Mouse (Mus musculus) neural tube, embryonic 12.5 days (tissue): Measurements from ENCODE around the gene Arhgap32. TPM values are rescaled to one million over a fixed set of nuclear protein-coding genes. Genes with fewer than 3 reads are reported as not detected.
"Not testable (repeated sequence)": the region's sequence is repeated elsewhere in the genome, so short reads cannot be mapped to it uniquely, and the experiment has no call there.

ENCODE experiments used
- ATAC-seq: fragments of 200-750 bp; cut with Nextera tagmentation; 2 replicates; pipeline ENCODE4 v1.8.0; 2017; ENCODE audit warnings: low read depth, mild to moderate bottlenecking, moderate TSS enrichment, moderate library complexity; ENCODE audit not compliant: low FRiP score
- H3K27ac ChIP-seq: fragments of 300-500 bp; sonication (generic); 2 replicates; pipeline ENCODE4 v1.5.1; 2016
- H3K27me3 ChIP-seq: fragments of 300-500 bp; sonication (generic); replicated peaks from 2 replicates; pipeline ENCODE4 v1.6.1; 2016; ENCODE audit warnings: mild to moderate bottlenecking
- H3K36me3 ChIP-seq: fragments of 300-500 bp; sonication (generic); 2 replicates; pipeline ENCODE4 v1.6.1; 2016; ENCODE audit warnings: mild to moderate bottlenecking
- H3K4me1 ChIP-seq: fragments of 300-500 bp; sonication (generic); 2 replicates; pipeline ENCODE4 v1.6.1; 2016
- H3K4me2 ChIP-seq: fragments of 300-500 bp; sonication (generic); replicated peaks from 2 replicates; pipeline ENCODE4 v1.6.1; 2016; ENCODE audit warnings: mild to moderate bottlenecking
- H3K4me3 ChIP-seq: fragments of 300-500 bp; sonication (generic); 2 replicates; pipeline ENCODE4 v1.5.1; 2016
- H3K9ac ChIP-seq: fragments of 300-500 bp; sonication (generic); 2 replicates; pipeline ENCODE4 v1.6.1; 2016; ENCODE audit warnings: mild to moderate bottlenecking
- H3K9me3 ChIP-seq: fragments of 300-500 bp; sonication (generic); 2 replicates; pipeline ENCODE4 v1.6.1; 2016; ENCODE audit warnings: mild to moderate bottlenecking
- WGBS: fragments of 180-500 bp; shearing (Covaris S2); methylation state at CpG from one replicate; pipeline ENCODE4 v1.1.7; 2016; 5-methylcytosine and 5-hydroxymethylcytosine counted together
- polyA plus RNA-seq: library from polyadenylated mRNA; unstranded; fragments of >200 nt; fragmentation: Nextera tagmentation; extraction: Ambion mirVana; gene quantifications from 2 replicates; pipeline ENCODE4 v1.2.1, GENCODE M21; 2016

Arhgap32 gene
- polyA plus RNA-seq, 1 experiment from 2014 or later = 8.3 TPM

DNA sequence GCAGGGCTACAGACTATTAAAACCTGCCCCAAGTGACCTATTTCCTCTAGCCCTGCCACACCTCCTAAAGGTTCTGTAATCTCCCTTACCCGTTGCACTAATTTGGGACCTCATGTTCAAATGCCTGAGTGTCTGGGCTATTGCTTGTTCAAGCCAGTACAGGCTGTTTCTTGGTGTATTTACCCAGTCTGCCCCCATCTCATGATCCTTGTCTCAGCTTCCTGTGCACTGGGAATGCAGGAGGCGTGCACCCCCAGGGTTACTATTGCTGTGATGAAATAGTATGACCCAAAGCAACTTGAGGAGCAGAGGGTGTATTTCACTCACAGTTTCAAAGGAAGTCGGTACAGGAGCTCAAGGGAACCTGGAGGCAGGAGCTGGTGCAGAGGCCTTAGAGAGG lies 26.9 kb downstream of the Arhgap32 start:
- H3K36me3 ChIP-seq = no peaks in the 10 kb centered on the region
- no peak for ATAC-seq
- no peak overlapping the region for H3K4me2 ChIP-seq
- 66% methylated on average over 3 of the region's 3 CpGs for WGBS
- no peaks in the 10 kb centered on the region for H3K27me3 ChIP-seq
- no peak overlapping the region for H3K4me3 ChIP-seq
- H3K9ac ChIP-seq = no peak overlapping the region
- no peaks in the 10 kb centered on the region for H3K9me3 ChIP-seq
- peaks cover 7% of the 10 kb centered on the region; the same call in 1 of the 2 replicates for H3K4me1 ChIP-seq
- no peak overlapping the region for H3K27ac ChIP-seq

DNA sequence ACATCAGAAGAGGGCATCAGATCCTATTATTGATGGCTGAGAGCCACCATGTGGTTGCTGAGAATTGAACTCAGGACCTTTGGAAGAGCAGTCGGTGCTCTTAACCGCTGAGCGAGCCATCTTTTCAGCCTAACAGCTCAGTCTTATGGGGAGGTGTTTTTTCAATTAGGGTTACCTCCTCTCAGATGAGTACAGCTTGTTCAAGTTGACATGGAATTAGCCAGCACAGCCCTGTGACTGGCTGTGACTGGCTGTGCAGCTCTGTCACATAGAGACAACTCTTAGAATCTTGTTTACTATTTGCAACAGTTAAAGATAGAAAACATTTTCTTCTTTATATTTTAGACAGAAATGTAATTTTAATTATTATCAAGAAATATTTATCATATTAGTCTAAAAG lies 27.5 kb downstream of the Arhgap32 start:
- H3K9ac ChIP-seq = no peak overlapping the region
- H3K36me3 ChIP-seq = no peaks in the 10 kb centered on the region
- 90% methylated on average over 3 of the region's 3 CpGs for WGBS
- H3K9me3 ChIP-seq = no peaks in the 10 kb centered on the region
- no peaks in the 10 kb centered on the region for H3K27me3 ChIP-seq
- ATAC-seq = no peak
- H3K4me2 ChIP-seq = no peak overlapping the region
- peaks cover 7% of the 10 kb centered on the region; the same call in 1 of the 2 replicates for H3K4me1 ChIP-seq
- no peak overlapping the region for H3K4me3 ChIP-seq
- no peak overlapping the region for H3K27ac ChIP-seq

DNA sequence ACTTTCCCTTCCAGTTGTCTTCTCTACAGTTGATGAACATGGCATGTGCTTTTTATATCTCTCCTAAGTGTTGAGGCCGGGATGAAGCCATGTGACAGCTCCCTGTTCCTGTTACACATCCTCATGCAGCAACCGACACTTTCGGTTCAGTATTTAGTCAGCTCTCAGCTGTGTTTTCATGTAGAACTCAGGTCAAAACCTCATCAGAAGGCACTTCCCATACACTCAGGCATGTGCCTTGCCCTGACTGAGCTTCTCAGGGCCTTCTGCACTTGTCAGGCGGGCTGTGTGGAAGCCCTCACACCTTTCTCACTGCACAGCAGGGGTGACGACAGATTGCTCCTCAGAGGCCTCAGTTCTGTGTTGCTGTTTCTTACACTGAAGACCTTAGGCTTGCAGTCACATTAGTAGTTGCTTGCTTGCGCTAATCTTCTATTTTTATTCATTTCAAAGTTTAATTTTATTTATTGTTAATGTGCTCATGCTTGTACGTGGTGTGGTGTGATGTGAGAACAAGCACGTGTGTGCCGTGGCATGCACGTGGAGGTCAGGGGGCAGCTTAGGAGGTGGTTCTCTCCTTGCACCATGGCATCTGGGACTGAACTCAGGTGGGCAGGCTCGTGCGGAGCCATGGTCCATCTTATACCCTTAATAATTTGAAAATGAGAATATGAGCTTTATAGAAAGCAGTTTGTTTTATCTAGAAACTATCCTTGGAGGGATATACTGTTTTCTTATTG lies 30.5 kb downstream of the Arhgap32 start:
- WGBS = 67% methylated on average over 12 of the region's 12 CpGs
- Histone ChIP-seq H3K36me3 (no peaks in the 10 kb centered on the region), H3K9me3 (no peaks in the 10 kb centered on the region), H3K4me3 (no peak overlapping the region), H3K27me3 (no peaks in the 10 kb centered on the region), H3K4me2 (no peak overlapping the region), H3K4me1 (peaks cover 7% of the 10 kb centered on the region; the same call in 1 of the 2 replicates), H3K27ac (no peak overlapping the region), H3K9ac (no peak overlapping the region)
- no peak for ATAC-seq

DNA sequence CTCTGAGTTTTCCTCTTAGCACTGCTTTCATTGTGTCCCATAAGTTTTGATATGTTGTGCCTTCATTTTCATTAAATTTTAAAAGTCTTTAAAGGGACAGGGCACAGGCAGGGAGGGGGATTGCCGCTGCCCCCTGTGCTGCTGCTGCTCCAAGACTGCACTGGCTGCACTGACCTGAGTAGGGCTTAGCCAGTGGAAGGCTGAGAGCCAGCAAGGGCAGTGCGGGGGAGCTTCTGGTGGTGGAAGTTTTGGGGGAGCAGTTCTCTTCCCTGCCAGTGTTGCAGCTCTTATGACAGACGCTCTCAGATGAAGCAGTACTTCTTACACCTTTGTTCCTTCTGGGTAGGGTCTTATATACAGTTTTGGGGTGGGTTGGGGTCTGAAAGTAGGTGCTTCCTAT lies 33.3 kb downstream of the Arhgap32 start:
- Histone ChIP-seq H3K4me2 (no peak overlapping the region), H3K4me3 (no peak overlapping the region), H3K4me1 (peaks cover 7% of the 10 kb centered on the region; the same call in 1 of the 2 replicates), H3K27ac (no peak overlapping the region), H3K9ac (no peak overlapping the region), H3K36me3 (no peaks in the 10 kb centered on the region), H3K9me3 (no peaks in the 10 kb centered on the region), H3K27me3 (no peaks in the 10 kb centered on the region)
- 89% methylated on average over 3 of the region's 3 CpGs for WGBS
- ATAC-seq = no peak

DNA sequence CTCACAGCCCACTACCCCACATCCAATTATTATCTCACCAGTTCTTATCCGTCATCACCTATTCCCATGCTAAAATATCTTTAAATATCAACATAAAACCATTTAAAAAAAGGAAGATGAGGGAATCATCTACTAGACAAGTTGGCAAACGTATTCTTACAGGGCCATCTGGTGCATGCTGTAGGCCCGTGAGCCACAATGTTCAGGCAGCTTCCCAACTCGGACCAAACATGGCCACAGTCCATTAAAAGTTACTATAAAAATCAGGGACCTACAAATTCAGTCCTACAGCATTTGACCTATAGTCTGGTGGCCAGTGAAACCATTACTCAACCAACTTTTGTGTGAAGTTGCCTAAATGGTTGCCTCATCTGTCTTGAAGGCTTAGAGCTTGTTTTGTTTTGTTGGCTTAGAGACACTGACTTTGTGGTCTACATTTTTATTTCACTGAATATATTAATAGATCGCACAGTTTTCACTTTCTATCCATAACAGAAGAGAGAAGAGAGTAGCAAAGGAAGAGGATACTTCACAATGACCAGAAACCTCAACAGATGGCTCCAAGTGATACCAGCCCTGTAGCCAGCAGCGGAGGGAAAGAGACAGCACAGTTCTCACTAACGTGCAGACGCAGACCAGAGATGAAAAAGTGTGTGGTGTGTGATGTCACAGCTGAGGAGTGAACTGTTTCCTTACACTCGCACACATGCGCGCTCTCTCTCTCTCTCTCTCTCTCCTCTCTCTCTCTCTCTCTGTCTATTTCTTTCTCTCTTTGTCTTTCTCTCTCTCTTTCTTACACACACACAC lies 34.1 kb downstream of the Arhgap32 start:
- Histone ChIP-seq H3K4me2 (no peak overlapping the region), H3K36me3 (no peaks in the 10 kb centered on the region), H3K4me3 (no peak overlapping the region), H3K4me1 (peaks cover 7% of the 10 kb centered on the region; the same call in 1 of the 2 replicates), H3K27ac (no peak overlapping the region), H3K9ac (no peak overlapping the region), H3K9me3 (no peaks in the 10 kb centered on the region), H3K27me3 (no peaks in the 10 kb centered on the region)
- 87% methylated on average over 11 of the region's 11 CpGs for WGBS
- no peak for ATAC-seq

DNA sequence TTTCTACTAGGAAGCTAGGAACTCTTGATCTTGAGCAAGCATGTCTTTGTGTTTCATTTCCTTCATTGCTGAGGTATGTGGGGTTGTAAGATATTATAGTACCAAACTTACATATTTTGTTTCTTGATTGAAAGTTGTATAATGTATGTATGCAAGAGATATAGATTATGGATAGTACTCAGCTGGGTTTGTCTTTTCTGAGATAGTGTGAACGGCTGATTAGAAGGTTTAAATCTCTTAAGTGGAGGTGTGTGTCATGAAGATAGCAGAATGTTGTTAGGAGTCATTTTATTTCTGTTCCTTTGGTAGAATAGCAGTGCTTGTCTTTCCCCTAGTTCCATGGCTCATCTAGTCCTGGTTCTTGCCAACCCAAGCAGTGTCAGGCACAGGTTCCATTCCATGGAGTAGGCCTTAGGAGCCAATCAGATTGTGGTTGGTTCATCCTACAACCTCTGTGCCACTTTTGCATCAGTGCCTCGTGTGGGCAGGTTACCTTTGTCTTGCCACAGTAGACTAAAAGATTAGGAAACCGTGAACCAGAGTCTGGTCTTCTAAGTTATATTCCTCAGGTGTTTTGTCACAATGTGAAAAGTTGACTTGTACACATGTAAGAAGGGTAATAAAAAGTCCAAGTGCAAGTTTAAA lies 38.9 kb downstream of the Arhgap32 start:
- ATAC-seq = no peak
- Histone ChIP-seq H3K27me3 (no peaks in the 10 kb centered on the region), H3K36me3 (no peaks in the 10 kb centered on the region), H3K9ac (no peak overlapping the region), H3K4me1 (no peaks in the 10 kb centered on the region), H3K4me2 (no peak overlapping the region), H3K9me3 (no peaks in the 10 kb centered on the region), H3K27ac (no peak overlapping the region), H3K4me3 (no peak overlapping the region)
- 85% methylated on average over 3 of the region's 3 CpGs for WGBS

DNA sequence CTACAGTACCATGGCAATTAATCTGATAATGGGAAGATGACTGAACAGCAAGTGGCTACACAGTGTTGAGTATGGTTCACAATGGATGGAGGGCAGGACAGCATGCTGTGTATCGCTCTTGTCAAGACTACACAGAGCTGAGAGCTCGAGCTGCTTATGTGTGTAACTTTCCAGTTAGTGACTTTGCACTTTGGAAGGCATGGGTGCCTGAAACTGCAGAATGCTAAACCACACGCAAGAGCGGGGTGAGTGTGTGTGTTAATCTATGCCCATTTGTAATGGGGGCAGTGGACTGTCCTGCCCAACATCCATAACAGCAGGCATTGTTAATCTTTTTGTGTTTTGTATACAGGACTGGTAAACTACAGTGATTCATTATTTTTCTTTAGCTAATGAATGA lies 40.8 kb downstream of the Arhgap32 start:
- ATAC-seq = no peak

DNA sequence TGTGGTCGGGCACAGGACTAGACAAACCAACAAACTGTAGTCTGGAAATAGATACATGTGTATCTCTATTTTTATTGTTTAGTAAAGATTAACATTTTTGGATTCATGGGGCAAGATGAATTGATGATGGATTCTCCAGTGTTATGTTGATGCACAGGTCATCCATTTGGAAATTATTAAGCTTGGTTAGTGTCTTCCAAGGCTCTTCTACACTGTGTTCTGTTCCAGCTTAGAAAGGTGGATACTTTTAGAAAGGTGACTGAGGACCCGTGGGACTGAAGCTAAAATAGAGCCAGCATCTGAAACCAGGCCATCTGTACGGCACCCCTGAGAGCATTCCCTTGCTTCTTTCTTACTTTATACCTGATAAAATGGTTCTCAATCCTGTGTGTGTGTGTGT lies 41.3 kb downstream of the Arhgap32 start:
- Histone ChIP-seq H3K9me3 (no peaks in the 10 kb centered on the region), H3K36me3 (no peaks in the 10 kb centered on the region), H3K27me3 (no peaks in the 10 kb centered on the region), H3K4me2 (no peak overlapping the region), H3K9ac (no peak overlapping the region), H3K27ac (no peak overlapping the region), H3K4me3 (no peak overlapping the region), H3K4me1 (no peaks in the 10 kb centered on the region)
- no peak for ATAC-seq
- 79% methylated on average over 3 of the region's 3 CpGs for WGBS

More for the DNA sequence above, 40.8 kb downstream of the Arhgap32 start:
- WGBS = 83% methylated on average over 4 of the region's 4 CpGs
- no peak overlapping the region for H3K4me2 ChIP-seq
- no peaks in the 10 kb centered on the region for H3K27me3 ChIP-seq
- no peak overlapping the region for H3K27ac ChIP-seq
- no peaks in the 10 kb centered on the region for H3K36me3 ChIP-seq
- H3K9ac ChIP-seq = no peak overlapping the region
- H3K9me3 ChIP-seq = no peaks in the 10 kb centered on the region
- no peaks in the 10 kb centered on the region for H3K4me1 ChIP-seq
- no peak overlapping the region for H3K4me3 ChIP-seq

DNA sequence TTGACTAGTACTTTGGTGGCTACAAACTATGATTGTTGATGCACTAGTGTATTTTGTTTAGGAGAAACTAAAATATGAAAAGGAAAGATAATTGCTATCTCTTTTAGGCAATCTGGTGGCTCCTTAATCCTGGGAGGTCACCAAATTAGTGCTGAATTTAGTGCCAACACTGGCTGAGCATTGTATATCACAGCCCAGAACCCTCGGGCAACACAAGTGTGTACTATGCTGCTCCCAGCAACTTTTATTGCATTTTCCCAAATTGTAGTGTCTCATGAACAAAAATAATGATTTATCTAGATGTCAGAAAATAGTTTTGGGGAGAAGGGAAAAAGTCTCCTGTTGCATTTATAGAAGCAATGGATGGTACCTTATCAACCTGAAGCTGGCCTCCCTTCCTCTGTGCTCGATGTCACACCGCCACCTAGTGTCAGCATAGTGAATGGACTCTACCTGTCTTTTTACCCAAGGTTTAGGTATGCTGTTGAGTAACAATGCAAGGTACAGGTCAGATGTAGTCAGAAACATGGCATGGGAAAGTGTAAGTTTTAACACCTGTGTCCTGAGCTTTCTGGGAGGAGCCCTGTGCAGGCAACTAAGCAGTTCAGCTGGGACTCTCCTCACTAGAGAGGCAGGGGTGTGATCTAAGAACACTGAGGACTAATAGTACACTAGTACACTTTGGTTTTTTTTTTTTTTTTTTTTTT lies 43.1 kb downstream of the Arhgap32 start:
- H3K9me3 ChIP-seq = no peaks in the 10 kb centered on the region

DNA sequence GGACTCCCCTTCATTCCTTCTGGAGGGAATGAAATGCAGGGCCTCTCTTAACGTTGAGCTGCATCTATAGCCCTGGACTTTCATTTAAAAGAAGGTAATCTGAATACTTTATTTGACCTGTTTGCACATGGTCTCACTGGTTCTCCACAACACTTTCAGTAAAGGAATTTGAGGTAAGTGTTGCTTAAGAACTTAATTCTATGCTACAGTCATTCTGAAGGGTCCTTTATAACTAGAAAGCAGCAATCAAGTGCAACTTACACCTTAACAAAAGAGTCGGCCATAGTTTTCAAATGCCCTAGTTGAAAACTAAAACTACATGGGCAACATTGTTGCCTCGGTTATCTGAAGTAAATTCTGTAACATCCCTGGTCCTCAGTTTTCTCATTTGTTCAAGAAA lies 43.8 kb downstream of the Arhgap32 start:
- Histone ChIP-seq H3K4me2 (no peak overlapping the region), H3K4me1 (no peaks in the 10 kb centered on the region), H3K4me3 (no peak overlapping the region), H3K9me3 (no peaks in the 10 kb centered on the region), H3K36me3 (no peaks in the 10 kb centered on the region), H3K27ac (no peak overlapping the region), H3K27me3 (no peaks in the 10 kb centered on the region), H3K9ac (no peak overlapping the region)
- no peak for ATAC-seq
- 79% methylated on average over 3 of the region's 3 CpGs for WGBS

More for the DNA sequence above, 43.1 kb downstream of the Arhgap32 start:
- ATAC-seq = peak; percentile 74
- H3K27ac ChIP-seq = no peak overlapping the region
- no peaks in the 10 kb centered on the region for H3K27me3 ChIP-seq
- WGBS = 28% methylated on average over 3 of the region's 3 CpGs
- no peak overlapping the region for H3K4me3 ChIP-seq
- H3K9ac ChIP-seq = no peak overlapping the region
- no peak overlapping the region for H3K4me2 ChIP-seq
- H3K4me1 ChIP-seq = no peaks in the 10 kb centered on the region
- no peaks in the 10 kb centered on the region for H3K36me3 ChIP-seq

DNA sequence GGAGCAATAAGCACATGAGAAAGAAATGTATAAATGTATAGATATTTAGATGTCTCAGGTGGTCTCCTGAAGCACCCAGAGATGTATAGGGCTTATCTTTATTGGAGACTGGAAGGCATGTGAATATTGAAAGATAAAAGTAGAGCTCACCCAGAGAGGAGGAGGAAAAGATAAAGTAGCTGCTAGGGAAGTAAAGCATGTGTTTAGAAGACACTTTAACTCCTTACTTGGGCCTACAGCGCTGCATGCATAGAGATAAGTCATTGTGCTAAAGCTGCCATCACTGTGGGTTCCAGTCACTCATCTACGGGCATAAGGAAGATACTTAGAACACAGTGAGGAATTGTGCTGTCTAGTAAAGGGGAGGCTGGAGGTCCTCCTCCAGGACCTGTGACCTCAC lies 46.9 kb downstream of the Arhgap32 start:
- H3K9ac ChIP-seq = no peak overlapping the region
- ATAC-seq = no peak
- no peaks in the 10 kb centered on the region for H3K9me3 ChIP-seq
- no peak overlapping the region for H3K4me2 ChIP-seq
- no peaks in the 10 kb centered on the region for H3K36me3 ChIP-seq
- H3K4me1 ChIP-seq = no peaks in the 10 kb centered on the region
- no peak overlapping the region for H3K27ac ChIP-seq
- H3K4me3 ChIP-seq = no peak overlapping the region
- 91% methylated on average over 2 of the region's 2 CpGs for WGBS
- H3K27me3 ChIP-seq = no peaks in the 10 kb centered on the region

DNA sequence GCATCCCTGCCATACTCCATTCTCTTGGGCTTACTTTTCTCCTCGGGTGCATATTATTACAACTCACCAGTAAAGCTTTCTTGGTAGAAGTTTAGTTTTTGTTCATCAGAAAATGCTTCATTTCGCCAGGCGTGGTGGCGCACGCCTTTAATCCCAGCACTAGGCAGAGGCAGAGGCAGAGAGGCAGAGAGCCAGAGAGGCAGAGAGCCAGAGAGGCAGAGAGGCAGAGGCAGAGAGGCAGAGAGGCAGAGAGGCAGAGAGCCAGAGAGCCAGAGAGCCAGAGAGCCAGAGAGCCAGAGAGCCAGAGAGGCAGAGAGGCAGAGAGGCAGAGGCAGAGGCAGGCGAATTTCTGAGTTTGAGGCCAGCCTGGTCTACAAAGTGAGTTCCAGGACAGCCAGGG lies 47.9 kb downstream of the Arhgap32 start:
- WGBS = 90% methylated on average over 6 of the region's 6 CpGs
- H3K27ac ChIP-seq = not testable (repeated sequence)

More for the DNA sequence above, 47.9 kb downstream of the Arhgap32 start:
- not testable (repeated sequence) for ATAC-seq, H3K4me1 ChIP-seq, H3K4me2 ChIP-seq, H3K9me3 ChIP-seq, H3K9ac ChIP-seq, H3K36me3 ChIP-seq, H3K4me3 ChIP-seq, H3K27me3 ChIP-seq
